Mouse (Mus musculus): ENCODE results near the gene Lrrc56. TPM values are rescaled to one million over a fixed set of nuclear protein-coding genes. Genes with fewer than 3 reads are reported as not detected.
A peak's percentile ranks its signal among the peaks of the same experiment; 100 is the strongest.

The Lrrc56 gene
- total RNA-seq, 4 experiments from 2014 or later: 1.4 to 2.5 (median 2.0) TPM

DNA sequence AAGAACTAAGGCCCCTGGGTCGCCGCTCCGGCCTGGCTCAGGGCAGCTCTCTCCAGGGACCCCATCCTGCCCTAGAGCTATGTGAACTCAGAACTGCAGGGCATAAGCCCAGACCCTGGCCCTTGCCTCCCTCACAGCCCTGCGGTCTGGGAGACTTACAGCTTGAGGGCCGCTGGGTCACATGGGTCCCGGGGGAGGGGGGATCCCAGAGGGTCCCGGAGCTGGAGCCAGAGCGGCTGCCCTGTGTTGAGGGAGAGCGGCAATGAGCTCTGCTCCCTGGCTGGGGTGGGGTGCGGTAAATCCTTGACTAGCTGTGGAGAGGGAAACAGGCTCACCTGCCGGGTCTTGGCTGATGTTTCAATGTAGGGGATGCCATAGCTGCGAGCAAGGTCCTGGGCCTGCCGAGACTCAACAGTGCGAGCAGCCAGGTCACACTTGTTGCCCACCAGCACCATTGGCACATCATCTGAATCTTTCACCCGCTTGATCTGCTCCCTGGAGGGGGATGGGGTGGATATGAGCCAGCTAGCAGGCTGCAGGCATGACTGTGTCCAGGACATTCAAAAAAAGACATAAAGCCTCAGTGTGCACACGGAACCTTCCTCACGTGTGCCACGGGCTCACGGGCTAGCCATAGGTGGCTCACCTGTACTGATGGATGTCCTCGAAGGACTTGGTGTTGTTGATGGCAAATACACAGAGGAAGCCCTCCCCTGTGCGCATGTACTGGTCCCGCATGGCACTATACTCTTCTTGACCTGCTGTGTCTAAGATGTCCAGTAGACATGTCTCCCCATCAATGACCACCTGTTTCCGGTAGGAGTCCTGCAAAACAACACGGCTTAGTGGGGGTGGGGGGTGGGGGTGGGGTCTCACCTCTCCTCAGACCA is 1.9 kb upstream of the Lrrc56 start:
- DNase-seq (ENCODE audit: low spot score in 2 of 2): no peak

DNA sequence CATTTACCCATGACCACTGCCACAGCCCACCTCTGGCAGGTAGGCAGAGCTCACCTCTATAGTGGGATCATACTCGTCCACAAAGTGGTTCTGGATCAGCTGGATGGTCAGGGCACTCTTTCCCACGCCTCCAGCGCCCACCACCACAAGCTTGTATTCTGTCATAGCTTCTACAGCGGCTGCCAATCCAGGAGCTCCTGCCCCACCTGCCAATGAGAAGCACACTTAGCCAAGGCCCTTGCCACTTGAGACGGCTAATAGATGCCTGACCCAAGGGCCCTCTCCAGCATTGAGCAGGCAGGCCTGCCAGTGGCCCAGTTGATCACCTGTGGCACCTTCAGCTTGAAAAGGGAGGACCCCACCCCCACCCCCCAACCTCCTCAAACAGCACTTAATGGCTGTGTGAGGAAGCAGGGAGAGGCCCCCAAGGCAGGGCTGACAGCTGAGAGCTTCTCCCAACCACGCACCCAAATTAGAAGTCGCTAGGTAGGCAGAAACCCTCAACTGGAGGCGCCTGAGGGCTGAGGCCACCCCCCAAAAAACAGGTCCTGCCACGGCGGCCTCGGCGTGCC is 1.1 kb upstream of the Lrrc56 start:
- peak in 1 of 2 experiments; percentile 42 for DNase-seq (ENCODE audit: low spot score in 2 of 2)

DNA sequence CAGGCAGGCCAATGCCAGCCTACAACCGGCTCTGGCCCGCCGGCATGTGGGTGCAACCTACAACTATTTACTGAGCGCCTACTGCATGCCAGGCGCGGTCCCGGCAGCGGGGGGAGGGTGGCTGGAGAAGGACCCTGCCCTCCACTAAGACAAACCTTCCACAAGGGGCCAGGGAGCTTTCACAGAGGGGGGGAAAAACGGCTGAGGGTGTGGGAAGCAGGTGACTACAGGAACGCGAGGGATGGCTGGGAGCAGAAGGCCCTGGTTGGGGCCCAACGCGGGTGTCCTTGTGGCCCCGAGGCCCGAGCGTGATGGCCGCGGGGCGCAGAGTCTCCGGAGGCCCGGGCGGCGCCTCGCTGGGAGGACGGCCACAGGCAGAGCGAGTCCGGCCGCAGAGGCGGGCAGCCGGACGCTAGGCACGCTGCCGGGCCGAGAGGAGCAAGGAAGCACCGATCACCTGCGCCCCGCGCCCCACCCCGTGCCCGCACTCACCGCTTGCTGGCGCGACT is 555 bp upstream of the Lrrc56 start:
- peak; percentile 10 to 30 for DNase-seq (ENCODE audit: low spot score in 2 of 2)

DNA sequence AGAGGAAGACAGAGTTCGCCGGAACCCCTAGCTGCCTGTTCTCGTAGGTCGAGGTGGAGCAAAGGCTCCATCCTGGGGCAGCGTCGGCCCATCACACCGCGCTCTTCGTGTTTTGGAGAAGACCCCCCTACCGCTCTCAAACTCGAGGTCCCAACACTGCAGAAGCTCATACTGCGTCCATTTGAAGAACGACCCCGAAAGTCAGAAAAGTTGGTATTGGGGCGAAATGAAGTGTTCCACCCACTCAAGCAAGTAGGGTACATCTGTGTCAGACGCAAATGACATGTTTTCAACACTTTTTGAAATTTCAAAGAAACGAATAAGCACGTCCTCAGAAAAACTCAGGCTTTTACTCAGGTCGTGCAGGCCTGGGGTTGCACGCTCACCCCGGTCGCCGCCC is 452 bp downstream of the Lrrc56 start:
- no peak for DNase-seq (ENCODE audit: low spot score in 2 of 2)

DNA sequence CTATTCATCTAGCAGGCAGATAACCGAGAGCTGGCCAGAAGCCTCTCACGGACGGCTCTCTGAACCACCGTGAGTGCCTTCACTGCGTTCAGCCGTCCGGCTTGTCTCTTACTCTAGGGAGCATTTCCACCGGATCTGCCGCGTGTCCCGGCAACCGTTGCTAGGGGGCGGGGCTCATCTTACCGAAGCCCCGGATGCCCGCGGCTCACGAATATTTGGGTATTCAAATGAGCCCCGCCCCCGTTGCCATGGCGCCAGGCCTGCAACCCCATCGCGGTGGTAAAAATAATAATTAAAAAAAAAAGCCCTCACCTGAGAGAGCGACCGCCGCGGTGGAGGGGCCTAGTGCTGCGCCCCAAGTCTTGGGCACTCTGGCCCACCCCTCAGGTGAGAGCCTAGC is 873 bp downstream of the Lrrc56 start:
- peak; percentile 65 to 72 for DNase-seq (ENCODE audit: low spot score in 2 of 2)

DNA sequence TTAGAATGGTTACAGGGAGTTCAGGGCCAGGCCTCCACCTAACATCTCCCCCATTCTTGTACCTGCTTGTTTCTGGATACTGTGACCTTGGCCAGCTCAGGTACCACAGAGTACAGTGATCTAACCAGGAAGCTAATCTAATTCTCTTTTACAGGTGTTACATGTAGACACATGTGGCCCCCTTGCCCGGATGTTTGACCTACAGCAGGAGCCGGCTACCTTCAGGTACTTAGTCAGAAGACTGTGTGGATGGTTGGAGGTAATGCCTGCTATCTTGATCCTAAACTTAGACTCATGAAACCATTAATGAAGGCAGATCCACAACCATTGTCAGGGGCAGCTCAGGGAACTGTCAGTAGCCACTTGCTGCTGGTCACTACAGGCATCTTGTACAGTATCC is 1.8 kb downstream of the Lrrc56 start:
- no peak for DNase-seq (ENCODE audit: low spot score in 2 of 2)

DNA sequence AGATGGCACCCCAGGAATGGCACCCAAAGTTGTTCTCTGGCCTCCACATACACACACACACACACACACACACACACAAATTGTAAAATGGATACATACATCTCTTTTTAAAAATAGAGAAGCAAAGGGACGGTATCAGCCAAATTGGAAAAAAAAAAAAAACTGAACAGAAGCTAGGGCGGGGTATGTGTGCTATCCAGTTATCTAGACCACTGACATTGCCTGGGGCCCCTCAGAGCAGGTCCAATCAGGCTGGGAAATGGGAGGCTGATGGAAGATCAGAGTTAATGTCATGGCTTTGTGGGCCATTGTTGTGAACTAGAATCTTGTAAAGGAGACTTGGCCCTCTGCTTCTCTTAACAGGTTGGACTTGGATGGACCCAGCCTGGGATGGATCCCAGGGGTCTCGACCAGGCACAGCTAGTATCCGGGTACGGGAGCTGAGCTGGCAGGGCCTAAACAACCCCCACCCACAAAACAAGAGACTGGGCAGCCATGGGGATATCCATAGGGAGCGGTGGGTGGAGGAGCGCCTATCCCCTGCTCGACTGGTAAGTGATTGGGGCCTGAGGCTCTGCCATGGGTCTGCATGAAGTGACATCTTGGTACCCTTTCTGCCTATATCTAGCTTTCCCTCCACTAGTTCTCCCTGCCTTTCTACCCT is 2.8 kb downstream of the Lrrc56 start:
- DNase-seq (ENCODE audit: low spot score in 2 of 2): no peak

DNA sequence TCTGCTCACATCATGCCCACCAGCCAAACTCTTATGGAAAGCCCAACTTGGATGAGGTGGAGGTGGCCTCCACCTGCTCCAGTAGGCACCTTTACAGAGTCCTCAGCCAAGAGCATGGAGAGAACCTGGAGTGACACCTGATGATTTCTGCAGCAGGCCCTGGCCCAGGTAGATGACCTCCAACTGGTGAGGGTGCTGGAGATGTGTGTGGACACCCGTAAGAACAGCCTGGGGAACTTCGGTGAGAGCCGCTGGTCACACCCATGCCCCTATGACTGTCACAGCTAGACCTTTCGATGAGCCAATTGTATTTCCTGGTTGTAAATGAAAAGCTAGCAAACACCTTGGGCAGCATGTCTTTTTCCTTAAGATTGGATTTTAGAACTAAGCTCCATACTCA is 4.2 kb downstream of the Lrrc56 start:
- no peak for DNase-seq (ENCODE audit: low spot score in 2 of 2)

DNA sequence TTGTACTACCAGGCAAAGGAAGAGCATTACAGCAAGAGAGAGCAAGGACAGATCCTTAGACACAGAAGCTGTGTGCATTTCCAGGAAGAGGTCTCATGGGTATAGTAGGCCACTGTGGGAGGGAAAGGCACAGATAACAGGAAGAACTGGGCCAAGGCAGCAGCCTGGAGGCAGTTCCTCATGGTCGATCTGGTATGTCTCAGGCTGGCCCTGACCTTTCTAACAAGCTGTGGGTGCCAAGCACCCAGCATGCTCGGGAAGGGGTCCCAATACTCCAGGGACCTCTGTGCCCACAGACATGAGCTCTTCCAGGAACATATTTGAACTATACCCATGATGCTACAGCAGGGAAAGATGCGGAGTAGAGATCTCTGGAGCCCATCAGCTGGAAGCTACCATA is 10.6 kb downstream of the Lrrc56 start:
- no peak for DNase-seq (ENCODE audit: low spot score in 2 of 2)

DNA sequence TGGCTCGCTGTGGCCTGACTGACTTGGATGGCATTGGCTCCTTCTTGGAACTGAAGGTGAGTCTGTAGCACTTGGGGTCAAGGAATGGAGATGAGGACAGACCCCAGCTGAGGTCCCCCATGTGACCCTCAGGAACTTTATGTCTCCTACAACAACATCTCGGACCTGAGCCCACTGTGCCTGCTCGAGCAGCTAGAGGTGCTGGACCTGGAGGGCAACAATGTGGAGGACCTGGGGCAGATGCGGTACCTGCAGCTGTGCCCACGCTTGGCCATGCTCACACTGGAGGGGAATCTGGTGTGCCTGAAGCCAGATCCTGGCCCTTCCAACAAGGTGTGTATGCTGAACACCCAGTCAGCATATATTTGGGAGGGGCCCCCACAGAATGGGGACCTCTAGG is 11.5 kb downstream of the Lrrc56 start:
- no peak for DNase-seq (ENCODE audit: low spot score in 2 of 2)

DNA sequence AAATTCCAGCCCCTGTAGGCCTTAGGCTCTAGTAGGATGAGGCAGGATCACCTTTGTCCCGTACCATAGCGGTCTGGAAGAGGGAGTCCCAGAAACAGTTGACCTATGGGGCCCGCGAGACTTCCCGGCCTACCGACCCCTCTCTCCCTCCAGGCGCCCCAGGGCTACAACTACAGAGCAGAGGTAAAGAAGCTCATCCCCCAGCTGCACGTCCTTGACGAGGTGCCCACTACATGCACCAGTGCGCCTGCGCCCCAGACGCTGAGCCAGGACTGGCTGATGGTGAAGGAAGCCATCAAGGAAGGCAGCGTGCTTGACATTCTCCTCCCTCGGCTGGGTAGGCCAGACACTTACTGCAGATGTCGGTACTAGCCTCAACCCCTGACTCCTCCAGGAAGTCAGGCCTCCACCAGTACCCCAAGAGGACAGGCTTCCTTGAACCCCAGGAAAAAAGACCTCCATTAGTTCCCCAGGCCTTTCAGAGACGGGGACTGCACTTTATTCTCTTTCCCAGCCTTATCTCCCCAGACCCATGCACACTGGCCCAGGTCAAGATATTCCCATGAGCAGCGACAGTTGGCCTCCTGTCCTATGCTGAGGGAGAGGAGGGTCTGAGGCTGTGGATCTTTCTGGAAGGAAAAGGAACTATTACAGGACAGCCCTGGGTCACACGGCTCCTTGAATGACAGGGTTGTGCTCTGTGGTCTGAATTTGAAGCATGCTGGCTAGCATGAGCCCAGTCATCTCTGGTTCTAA is 12.4 kb downstream of the Lrrc56 start:
- DNase-seq (ENCODE audit: low spot score in 2 of 2): no peak

DNA sequence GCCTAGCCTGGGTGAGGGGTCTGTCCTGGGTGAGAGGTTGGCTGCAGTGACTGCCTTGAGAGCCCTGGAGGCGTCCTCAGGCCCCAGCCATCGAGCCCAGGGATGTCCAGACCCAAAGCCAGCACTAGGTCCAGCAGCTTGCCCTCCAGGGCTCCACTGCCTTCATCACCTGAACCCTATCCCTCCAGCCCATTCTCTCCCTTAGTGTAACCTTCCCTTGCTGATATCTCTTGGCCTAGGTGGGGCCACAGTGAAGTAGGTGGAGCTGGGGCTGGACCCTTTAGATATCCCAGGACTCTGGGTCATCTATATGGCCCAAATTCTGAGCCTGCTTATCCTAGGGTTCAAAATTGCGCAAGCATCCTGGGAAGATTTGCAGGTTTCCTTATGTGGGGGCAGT is 15.6 kb downstream of the Lrrc56 start:
- no peak for DNase-seq (ENCODE audit: low spot score in 2 of 2)

DNA sequence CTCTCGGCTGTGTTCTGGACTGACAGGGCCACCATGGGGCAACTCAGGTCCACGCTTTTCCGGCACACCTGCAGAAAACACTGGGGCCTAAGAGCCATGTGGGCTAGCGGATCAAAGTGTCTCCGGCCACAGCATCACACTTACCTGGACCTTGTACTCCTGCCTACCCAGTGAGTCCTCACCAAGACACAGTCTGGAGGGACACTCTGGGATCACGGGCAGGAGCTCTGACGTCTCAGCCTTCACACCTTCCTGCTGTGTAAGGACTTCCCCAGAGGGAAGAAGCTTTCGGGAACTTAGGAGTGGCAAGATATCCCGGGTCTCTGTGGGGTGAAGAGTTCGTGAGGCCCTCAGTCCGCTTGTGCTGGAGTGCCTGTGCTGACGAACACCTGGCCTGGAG is 16.2 kb downstream of the Lrrc56 start:
- DNase-seq (ENCODE audit: low spot score in 2 of 2): no peak

DNA sequence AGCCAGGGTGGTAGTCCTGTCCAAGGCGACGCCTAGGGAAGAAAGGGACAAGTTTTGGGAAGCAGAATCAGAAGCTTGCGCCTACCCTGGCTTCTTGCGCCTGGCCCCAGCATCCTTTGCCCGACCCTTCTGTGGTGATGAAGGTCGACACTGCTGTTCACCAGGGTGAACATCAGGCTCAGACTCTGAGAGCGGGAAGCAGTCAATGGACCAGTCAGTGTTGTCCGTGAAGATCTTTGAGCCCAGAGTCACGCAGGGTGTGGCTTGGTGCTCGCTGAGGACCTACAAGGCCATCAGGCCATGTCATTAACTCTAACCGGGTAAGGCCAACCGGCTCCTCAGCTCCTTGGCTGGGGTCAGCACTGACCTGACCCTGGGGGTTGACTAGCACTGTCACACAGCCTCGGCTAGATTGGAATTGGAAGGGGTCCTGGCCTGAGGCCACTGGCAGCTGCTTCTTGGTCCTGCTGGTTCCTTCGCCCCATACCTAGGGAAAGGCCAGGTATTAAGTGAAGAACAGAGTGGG is 16.7 kb downstream of the Lrrc56 start:
- no peak for DNase-seq (ENCODE audit: low spot score in 2 of 2)

DNA sequence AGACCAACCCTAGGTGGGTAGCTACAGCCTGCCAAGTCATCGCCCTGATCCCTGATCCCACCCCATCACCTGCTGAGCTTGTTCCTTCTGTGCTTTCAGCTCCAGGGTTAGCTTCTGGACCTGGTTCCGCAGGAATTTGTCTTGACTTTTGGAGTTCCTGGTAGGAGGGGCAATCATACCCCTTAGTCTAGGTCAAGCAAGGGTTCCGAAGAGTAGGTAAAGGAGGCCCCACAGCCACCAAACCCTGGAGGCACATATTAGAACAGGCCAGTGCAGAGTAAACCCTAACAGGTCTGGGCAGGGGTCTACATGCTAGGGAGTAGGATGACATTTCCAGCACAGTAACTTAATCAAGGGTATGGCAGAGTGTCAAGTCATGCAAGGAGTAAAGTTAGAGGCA is 19.2 kb downstream of the Lrrc56 start:
- no peak for DNase-seq (ENCODE audit: low spot score in 2 of 2)

DNA sequence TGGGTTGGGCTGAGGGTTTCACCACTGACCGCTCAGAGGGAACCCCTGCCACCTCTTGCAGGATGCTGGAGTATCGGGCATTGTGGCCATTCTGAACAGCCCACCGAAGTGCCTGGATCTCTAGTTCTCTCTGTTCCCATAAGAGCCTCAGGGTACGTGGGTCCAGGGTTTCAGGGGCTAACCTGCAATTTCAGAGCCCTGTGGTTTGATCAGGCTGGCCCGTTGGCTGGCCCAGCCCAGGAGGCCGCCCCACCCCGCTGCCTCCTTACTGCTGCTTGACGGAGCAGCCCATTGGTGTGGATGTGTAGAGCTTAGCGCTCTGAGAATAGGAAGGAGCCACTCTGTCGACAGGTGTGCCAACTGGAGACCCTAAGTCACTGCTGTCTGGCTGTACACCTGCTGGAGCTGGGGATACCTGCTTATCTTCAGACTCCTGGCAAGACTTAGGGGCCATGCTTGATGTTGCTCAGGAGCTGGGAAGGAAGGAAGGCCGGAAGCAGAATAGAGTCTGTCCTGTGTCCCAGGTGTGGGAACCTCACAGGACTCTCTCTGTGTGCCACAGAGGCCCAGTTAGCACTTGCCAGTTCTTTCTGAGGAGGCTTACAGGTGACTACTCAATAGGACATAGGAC is 19.8 kb downstream of the Lrrc56 start, which contains the start of gene Lmntd2:
Gene Lmntd2, minus strand, starts transcription at position 476 of the 631 bp plus-strand sequence.
- DNase-seq (ENCODE audit: low spot score in 2 of 2): no peak

DNA sequence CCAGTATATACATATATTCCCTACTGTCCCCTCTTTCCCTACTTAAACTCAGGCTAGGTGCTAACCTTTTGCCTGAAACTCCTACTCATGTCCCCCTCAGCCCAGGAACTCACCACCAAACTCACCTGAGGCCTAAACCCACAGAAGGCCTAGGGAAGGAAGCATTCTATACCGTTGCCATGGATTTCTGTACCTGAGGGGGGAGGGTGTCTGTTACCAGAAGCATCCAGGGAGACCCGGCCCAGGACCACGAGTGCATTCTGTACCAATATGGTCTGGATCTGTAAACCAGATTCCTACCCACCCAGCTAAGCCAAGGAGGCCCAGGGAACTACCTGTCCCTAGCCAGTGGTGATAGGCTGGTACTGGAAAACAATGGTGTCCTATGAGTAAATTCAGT is 20.4 kb downstream of the Lrrc56 start:
- DNase-seq (ENCODE audit: low spot score in 2 of 2): no peak

DNA sequence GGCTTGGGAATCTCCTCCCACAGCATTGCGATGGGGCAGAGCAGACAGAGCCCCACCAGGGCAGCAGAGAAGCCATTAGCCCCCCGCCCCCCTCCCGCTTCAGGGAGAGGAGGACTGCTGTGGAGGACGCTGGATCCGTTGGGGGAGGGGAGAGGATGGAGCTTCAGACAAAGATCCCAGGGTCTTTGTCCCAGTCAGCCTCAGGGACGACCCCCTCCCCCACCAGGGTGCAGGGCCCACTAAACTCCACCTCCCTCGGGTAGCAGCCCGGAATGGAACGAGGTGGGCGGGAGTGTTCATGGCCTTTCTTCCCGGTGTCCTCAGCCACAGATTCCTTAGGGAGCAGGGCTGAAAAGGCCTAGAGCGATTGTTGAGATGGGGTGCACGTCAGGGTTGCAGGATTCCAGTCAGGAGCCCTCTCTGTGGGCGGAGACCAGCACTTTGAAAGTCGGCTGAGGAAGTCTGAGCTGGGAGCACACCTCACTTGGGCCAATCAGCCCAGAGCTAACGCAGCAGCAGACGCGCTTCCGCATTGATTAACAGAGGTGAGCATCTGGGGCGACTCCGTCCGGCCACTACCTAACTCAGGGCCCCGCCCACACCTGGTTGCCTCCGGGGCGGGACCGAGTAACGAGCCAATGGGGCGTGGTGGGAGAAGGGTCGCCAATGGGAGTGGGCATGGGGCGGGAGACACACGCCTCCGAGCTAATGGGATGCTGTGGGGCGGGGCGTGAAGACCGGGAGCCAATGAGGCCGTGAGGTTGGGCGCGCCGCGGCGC is 21.3 kb downstream of the Lrrc56 start, which contains the start of gene Rassf7:
Gene Rassf7, plus strand, starts transcription at position 760 of the 779 bp plus-strand sequence.
- peak; percentile 69 to 75 for DNase-seq (ENCODE audit: low spot score in 2 of 2)

DNA sequence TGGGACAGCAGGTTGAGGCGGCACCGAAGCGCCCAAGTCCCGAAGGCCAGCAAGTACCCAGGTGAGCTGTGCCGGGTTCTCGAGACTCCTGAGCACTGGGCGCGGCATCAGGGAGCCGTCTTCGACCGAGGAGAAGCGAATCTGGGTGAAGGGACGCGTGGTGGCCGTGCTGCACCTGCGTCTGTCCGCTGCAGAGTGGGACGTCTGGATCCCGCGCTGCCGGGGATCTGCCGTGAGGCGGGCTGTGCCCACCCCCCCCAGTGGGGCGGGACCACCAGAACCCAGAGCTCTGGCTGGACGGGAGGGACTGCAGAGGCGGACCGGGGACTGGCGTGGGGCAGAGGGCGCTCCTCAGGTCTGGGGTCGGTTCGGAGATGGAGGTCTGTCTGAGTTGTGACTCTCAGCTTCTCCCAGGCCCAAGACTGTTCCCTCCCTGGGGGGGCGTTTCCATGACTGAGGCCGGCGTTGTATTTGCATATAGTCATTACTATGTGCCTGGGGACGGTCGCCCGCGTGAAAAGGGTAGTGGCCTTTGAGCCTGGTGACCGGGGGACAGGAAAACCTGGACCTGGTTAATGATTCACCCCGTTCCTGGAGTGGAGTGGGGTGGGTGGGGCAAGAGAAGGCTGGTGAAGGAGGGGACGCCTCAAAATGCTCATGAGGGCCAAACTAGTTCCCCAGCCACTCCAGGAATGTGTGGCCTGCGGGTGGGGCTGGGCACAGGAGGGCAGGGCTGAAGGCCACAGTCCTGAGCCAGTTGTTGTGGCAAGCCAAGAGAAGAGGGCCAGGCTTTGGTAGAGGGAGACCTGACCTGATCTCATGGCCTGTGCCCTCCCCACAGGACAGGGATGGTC is 22.1 kb downstream of the Lrrc56 start:
- DNase-seq (ENCODE audit: low spot score in 2 of 2): no peak
